Mouse (Mus musculus) CH12.LX (cell line): Measurements from ENCODE around the gene Nudc.

Source experiments
- CHD1 ChIP-seq: IDR thresholded peaks from 2 replicates; pipeline ENCODE4 v1.6.1; 2012; ENCODE audit warnings: low read depth, low read length, improper control_type of control experiment, inconsistent platforms
- CTCF ChIP-seq, 2 experiments: IDR thresholded peaks in 1 of 2; conservative IDR thresholded peaks in 1 of 2; 2 replicates each; pipeline ENCODE4 v1.5.1; 2011 to 2012; ENCODE audit warnings: low read depth in 2 of 2, low read length in 2 of 2, improper control_type of control experiment in 1 of 2, inconsistent platforms in 1 of 2, mild to moderate bottlenecking in 1 of 2, moderate library complexity in 1 of 2
- ELF1 ChIP-seq: IDR thresholded peaks from 2 replicates; pipeline ENCODE4 v1.6.1; 2014; ENCODE audit warnings: low read depth, mild to moderate bottlenecking, inconsistent platforms, low read length, improper control_type of control experiment
- EP300 ChIP-seq: IDR thresholded peaks from 2 replicates; pipeline ENCODE4 v1.6.1; 2011; ENCODE audit warnings: low read length, improper control_type of control experiment
- ETS1 ChIP-seq: conservative IDR thresholded peaks from 2 replicates; pipeline ENCODE4 v1.6.1; 2012; ENCODE audit warnings: low read depth, mild to moderate bottlenecking, inconsistent platforms, low read length, improper control_type of control experiment, moderate library complexity
- MAX ChIP-seq: IDR thresholded peaks from 2 replicates; pipeline ENCODE4 v1.6.1; 2011; ENCODE audit warnings: low read length, improper control_type of control experiment
- MYC ChIP-seq: IDR thresholded peaks from 2 replicates; pipeline ENCODE4 v1.6.1; 2011; ENCODE audit warnings: low read depth, mild to moderate bottlenecking, improper control_type of control experiment, low read length
- NELFE ChIP-seq: IDR thresholded peaks from 2 replicates; pipeline ENCODE4 v1.6.1; 2011; ENCODE audit warnings: low read depth, low read length, improper control_type of control experiment
- POLR2A ChIP-seq: IDR thresholded peaks from 2 replicates; pipeline ENCODE4 v1.6.1; 2011; ENCODE audit warnings: low read depth, mild to moderate bottlenecking, improper control_type of control experiment, low read length
- RAD21 ChIP-seq: IDR thresholded peaks from 2 replicates; pipeline ENCODE4 v1.6.1; 2011; ENCODE audit warnings: low read depth, mild to moderate bottlenecking, low read length, improper control_type of control experiment, moderate library complexity
- ZC3H11A ChIP-seq: IDR thresholded peaks from 2 replicates; pipeline ENCODE4 v1.6.1; 2012; ENCODE audit warnings: low read depth, mild to moderate bottlenecking, inconsistent platforms, low read length, improper control_type of control experiment

DNA sequence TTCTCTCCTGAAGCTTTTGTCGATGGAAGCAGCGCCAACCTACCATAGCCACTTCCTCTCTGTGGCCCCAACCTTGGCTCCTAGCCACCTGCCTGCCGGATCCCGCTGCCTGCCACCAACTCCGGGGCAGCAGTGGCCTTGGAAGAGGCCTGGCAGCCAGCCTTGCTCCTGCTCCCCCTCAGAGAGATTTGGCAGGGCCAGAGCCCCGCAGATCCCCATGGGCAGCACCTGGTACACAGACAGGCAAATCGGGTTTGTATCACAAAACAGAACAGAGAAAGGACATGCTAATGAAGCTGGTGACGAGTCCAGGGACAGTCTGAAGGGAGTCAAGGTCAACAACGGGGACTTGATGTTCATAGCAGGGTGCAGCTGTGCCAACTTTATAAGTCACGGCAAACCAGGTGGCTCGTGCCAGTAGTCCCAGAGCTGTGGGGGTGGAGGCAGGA, 17.4 kb upstream of the Nudc start:
- no peak for TF ChIP-seq ZC3H11A
- no peak for TF ChIP-seq RAD21
- TF ChIP-seq NELFE = no peak
- TF ChIP-seq MAX = no peak
- no peak for TF ChIP-seq CTCF (conservative IDR thresholded peaks at IDR 0.05 in 1 of 2, IDR thresholded peaks at IDR 0.05 in 1 of 2; ENCODE audit: low read depth in 2 of 2, low read length in 2 of 2)
- no peak for TF ChIP-seq ETS1
- no peak for TF ChIP-seq POLR2A
- no peak for TF ChIP-seq ELF1
- TF ChIP-seq EP300 = no peak
- TF ChIP-seq MYC = no peak
- TF ChIP-seq CHD1 = no peak
